Mouse (Mus musculus) ovary, adult 18-20 months (tissue): ENCODE results near the gene Zbtb45.

ENCODE experiments used
- DNase-seq: peaks from one replicate; pipeline ENCODE4 v3.0.0; 2022; ENCODE audit warnings: low spot score, mixed read lengths

Gene Zbtb45

DNA sequence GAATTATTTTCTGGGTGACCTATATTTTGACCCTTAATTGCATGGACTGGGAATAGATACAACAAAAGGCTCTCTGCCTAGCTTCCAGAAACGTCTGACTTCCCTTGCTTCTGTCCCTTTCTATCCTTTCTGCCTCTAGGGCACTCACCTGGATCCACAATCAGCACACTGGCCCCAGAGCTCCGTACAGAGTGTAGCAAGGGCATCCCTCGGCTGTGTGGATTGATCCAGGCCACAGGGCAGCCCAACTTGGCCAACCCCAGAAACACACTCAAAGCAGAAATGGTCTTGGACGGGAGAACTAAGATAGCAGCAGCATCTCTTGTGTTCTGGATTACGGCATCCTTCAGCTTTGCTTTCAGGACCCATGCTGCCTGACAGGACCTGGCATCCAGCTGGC is 12.6 kb downstream of the Zbtb45 start:
- DNase-seq = no peak

DNA sequence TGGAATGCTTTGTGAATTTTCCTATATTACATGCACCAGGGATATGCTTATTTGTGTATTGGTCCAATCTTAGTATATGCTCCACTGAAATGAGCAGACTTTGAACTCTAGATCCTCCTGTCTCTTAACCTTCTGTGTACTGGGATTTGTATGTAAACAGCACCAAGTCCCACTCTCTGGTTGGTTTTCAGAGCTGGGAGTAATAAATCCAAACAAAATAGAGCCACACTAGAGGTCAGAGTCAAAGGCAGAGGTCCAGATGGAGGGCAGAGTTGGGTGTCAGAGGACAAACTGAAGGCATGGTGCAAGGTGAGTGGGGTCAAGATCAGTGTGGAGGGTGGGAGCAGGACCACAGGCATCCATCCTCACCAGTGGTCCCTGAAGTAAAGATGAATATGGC is 14.0 kb downstream of the Zbtb45 start:
- DNase-seq = no peak

DNA sequence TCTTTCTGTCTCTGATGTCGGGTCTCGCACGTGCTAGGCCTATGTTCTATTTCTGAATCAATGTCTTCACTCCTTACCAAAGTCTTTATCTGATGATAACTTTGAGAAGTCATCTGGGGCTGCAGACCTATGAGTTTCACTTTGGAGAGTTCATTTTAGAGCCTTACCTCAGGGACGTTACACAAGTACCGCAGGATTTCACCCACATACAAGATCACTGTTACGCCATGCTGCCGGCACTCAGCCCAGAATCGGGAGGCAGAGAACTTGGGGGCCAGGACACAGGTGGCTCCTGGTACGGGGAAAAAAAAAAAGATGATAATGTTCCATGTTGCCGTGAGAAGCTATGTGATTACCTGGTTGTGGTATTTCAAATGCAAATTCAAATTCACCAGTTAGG is 16.7 kb downstream of the Zbtb45 start:
- no peak for DNase-seq

DNA sequence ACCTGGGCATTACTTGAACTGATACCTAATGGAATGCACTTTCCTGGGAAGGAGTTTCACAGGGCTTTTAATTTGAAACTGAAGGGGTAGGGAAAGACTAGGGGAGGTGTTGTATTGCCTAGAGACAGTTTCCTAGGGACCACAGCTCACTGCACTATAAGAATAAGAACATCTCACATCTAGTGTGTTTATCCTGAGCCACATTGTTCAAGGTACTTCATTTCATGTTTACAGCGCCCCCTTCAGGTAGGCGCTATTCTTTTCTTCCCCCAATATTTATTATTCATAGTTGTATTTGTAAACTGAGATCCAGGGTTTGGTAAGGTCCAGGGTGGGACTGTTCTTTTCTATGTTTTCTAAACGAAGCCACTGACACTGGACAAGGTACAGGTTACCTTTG is 17.6 kb downstream of the Zbtb45 start:
- no peak for DNase-seq

DNA sequence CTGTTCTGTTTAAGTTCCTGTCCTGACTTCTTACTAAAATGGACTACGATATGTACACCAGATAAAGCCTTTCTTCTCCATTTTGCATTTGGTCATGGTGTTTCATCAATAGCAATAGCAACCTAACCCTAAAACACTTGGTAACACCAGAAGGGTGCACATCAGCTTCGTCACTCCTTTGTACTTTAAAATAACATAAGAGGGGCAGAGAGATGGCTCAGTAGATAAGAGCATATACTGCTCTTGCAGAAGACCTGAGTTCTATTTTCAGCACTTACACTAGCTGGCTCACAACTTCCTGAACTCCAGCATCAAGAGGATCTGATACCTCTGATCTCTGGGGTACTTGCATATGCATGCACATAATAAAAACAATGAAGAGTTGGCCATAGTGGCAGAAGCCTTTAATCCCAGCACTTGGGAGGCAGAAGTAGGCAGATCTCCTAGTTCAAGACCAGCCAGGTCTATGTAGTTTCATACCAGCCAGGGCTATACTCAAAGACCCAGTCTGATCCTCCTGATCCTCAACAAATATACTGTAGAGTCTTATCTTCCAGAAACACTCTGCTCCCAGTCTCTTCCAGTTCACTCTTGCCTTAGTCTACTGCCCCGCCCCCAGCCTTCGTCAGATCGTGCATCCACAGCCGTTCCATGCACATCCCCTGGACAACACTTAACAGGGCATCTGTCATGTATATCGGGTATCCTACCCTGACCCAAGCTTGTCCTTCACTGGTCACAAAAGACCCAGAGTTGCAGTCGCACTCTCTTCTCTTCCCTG is 22.2 kb downstream of the Zbtb45 start:
- no peak for DNase-seq

DNA sequence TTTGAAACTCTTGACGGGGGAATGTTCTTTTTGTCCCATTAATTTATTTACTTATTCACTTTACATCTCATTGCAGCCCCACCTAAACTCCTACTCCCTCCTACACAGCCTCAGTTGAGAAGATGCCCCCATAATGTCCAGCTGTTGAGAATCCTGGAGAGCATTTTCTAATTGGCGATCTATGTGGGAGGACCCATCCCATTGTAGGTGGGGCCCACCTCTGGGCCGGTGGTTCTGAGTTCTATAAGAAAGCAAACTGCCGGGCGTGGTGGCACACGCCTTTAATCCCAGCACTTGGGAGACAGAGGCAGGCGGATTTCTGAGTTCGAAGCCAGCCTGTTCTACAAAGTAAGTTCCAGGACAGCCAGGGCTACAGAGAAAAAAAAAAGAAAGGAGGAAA is 22.9 kb downstream of the Zbtb45 start:
- DNase-seq = no peak

DNA sequence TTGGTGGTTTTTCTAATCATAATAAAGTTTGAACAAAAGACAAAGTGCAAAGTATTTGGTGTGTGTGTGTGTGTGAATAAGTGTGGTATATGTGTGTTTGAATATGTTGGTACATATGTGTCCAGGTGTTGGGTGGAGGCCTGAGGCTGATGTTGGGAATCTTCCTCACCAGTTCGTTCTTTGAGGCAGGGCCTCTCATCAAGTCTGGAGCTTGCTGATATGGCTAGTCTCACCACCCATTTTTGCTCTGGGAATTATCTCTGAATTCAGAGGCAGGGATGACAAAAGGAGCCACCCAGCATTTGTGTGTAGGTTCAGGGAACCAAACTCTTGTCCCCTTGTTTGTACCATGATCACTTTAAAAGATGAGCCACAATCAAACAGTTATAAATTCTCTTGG is 24.1 kb downstream of the Zbtb45 start:
- no peak for DNase-seq

DNA sequence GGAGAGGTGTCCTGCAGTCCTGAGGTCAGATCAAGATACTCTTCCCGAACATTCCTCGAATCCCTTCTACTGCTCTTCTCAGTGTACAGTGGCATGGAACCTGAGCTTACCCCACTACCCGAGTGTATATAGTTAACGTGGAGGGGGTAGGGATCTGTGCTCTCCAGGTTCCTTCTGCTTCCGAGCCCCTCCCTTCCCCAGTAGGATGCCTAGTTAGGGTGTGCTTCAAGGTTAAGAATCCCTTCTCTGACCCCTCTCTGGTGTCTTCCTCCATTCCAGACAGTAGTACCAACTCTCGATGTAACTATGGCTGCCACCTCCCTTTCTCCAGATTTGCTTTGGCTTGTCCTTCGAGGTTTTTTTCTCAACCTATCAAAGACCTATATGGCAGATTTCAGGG is 29.5 kb downstream of the Zbtb45 start:
- DNase-seq = no peak

DNA sequence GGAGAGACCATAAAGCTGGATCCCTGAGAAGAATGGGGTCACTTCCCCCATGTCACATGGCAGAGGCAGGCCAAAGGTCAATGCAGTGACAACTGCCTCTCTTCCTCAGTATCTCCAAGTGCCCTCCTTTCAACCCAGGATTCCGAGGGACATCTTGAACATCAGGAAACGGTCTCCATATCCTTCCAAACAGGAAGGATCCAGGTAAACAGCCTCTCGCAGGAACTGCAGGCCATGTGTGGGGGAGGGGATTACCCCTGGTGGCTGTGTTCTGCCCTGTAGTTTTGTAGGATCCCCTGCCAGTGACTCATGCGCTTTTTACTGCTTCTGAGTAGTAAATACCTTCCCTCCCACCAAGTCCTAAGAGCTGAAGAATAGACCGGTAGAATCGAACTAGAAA is 30.1 kb downstream of the Zbtb45 start:
- no peak for DNase-seq

DNA sequence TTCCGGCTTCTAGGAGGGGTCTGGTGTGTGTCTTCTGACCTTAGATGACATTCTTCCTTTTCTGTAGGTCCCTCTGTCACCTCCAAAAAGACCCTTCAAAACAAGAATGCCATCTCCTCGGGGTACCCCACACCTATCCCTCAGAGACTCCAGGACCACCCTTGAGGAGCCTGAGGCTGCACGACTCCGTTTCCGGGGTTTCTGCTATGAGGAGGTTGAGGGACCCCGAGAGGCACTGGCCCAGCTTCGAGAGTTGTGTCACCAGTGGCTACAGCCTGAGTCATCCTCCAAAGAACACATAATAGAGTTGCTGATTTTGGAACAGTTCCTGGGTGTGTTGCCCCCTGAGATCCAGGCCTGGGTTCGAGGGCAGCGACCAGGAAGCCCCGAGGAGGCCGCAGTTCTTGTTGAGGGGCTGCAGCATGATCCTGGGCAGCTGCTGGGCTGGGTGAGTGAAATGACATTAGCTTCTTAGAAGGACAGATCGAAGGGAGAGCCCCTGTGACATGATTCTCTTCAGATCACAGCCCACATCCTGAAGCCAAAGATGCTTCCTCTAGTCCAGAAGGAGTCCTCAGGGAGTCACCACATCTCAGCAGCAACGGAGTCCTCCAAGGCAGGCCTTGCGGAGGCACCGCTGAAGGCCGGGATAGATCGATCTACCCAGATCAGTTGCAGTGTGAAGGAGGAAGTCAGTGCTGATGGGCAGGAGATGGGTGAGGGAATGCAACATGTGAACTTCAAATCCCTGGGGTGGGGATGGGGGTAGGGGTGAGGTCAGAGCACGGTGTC is 30.7 kb downstream of the Zbtb45 start:
- no peak for DNase-seq

DNA sequence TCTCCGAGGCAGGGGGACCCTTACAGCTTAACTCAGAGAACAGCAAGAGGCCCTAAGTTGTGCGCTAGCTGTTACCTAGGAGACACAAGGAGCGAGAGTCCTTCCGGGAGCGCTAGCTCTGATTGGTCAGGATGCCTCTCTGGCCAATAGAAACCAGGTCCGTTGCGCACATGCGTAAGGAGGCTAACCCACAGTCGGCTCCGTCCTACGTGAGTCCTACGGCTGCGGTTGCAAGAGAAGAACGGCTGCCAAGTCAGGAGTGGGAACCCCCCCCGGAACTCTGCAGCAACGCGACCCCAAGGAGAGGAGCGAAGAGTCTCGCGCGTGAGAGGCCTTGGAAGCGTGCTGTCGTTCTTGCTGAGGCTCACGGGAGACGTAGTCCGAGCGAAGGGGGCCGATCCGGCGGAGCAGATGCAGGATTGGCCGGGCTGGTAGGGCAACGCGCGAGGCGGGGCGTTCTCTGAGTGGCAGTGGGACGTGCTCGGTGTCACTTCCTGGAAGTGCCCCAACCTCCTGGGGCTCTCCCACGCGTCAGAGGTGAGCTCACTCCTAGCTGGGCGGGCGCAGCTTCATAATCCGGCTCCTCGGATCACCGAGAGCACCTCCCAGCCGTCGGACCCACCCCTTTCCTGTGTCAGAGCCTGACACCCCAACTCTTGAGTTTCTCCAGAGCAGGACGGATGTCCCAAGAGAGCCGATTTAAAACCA is 32.0 kb downstream of the Zbtb45 start, which contains the start of gene Zfp446:
Zfp446 (plus strand) TSS at position 167 of the 708 bp plus-strand sequence.
- peak; percentile 98 for DNase-seq

DNA sequence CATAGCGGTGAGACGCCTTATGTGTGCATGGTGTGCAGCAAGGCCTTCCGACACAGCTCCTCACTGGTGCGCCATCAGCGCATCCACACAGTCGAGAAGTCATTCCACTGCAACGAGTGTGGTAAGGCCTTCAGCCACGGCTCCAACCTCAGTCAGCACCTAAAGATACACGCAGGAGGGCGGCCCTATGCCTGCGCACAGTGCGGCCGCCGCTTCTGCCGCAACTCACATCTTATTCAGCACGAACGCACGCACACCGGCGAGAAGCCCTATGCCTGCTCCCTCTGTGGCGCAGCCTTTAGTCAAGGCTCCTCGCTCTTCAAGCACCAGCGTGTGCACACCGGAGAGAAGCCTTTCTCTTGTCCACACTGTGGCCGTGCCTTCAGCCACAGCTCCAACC is 38.9 kb downstream of the Zbtb45 start:
- DNase-seq = no peak

DNA sequence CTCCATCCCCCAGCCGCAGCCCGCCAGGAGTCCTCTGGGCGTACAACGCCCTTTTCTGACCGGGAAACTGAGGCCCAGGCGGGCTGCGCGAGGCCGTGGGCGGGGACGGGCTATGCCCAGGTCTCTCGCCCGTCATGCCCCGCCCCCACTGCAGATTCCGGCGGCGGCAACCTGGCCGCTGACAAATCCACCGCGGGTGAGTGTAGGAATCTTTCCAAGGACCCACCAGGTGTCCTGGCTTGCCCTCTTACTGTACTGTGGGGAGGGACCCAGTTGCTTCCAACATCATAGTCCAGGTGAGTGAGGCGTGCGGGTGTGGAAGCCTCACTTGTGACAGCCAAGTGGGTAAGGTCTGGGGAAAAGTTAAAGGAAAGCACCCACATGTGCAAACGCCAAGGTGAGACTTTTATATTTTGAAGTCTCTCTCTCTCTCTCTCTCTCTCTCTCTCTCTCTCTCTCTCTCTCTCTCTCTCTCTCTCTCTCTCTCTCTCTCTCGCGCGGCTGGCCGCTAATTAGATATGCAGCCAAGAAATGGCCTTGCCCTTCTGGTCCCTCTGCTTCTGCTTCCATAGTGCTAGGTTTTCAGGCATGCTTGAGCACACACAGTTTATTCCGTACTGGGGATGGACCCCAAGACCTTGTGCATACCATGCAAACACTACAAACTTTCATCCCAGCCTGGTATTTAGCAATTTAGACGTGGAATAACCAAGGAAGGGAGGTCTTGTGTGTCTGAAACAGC is 43.6 kb downstream of the Zbtb45 start:
- no peak for DNase-seq

DNA sequence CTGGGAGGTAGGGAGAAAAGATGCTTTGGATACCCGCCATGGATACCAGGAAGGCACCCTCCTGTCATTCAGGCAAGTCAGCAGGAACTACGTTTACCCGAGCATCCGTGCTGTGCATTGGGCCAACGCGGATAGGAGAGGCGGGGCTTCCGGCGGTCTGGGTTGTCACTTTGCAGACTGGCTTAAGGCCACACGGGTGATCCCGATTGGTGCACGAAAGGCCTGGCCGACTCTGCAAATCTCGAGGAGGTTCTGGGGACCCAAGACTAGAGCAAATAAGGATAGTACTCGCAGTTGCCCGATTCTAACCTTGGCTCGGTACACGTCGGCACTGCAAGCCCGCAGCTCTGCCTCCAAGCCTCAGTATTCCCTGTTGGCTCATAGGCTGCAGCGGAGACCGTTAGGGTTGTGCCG is 44.1 kb downstream of the Zbtb45 start, which contains the start of gene Zfp324:
Zfp324 (plus strand) TSS at position 161 of the 414 bp plus-strand sequence.
- DNase-seq = peak; percentile 86

DNA sequence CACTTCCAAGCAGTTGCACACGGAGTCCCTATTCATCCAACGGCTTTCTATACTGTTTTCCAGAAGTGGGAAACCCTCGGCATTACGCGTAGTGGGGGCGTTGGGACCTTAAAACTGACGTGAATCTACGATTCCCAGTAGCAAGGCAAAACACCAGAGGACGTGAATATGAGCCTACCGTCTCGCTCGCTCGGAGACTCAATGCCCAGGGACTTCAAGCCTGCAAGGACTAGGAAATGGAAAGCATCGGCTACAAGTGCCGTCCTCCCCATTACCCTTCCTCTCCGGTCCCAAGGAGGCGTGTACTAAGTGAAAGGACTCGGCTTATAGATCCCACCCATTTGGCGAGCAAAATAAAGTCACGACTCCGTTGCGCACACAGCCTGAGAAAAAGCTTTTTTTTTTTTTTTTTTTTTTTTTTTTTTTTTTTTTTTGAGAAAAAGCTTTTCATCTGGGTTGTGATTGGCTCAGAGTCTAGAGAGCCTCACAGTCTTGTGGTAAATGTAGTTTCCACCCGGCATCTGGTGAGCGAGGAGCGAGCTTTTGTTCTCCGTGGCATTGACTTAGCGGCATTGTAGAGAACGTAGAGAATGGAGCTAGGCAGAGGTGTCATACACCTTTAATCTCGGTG is 48.2 kb downstream of the Zbtb45 start:
- DNase-seq = no peak

DNA sequence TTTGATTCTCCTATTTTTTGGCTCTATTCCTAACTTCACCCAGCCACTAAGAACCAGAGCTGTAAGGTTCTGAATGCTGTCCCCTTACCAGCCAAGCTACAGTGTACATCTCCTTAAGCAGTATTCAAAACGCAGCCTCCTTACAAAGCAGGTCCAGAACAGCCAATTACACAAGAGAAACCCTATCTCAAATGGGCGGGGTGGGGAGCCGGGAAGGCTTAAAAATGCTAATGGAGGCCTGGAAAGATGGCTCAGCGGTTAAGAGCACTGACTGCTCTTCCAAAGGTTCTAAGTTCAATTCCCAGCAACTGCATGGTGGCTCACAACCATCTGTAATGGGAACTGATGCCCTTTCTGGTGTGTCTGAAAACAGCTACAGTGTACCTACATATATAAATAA is 50.1 kb downstream of the Zbtb45 start:
- no peak for DNase-seq

DNA sequence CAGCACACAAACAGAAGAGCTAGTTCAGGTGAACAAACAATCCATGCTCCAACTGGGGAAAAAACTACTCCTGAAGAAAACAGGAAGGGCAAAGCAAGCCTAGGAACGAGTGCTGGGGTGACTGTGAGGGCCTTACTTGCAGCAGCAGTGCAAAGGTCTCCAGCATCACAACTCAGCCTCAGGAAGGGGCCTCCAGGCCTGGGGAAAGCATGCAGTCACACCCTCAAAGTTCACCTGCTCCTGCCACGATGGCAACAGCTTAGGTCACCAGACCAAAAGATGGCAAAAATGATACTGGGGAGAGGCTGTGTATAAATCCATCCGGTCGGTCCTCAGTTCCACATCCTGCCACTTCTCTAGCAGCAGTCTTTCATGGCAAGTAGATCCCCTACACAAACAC is 50.9 kb downstream of the Zbtb45 start:
- no peak for DNase-seq

DNA sequence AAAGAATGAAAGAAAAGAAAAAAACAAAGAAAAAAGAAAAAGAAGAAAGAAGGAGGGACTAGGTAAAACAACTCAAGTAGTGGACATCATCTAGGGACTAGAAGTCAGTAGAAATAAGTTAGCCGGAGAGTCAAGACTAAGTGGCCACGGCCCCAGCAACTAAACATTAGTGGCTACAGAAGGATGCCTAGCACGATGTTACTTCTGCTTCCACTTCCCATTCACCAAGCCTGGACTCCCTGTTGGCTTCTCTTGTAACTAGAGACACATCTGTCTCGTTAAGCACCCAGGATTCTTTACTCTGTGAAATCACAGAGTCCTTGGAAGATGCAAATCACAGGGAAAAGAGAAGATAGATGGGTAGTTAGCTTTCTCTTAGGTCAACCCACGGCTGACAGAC is 52.3 kb downstream of the Zbtb45 start:
- no peak for DNase-seq

DNA sequence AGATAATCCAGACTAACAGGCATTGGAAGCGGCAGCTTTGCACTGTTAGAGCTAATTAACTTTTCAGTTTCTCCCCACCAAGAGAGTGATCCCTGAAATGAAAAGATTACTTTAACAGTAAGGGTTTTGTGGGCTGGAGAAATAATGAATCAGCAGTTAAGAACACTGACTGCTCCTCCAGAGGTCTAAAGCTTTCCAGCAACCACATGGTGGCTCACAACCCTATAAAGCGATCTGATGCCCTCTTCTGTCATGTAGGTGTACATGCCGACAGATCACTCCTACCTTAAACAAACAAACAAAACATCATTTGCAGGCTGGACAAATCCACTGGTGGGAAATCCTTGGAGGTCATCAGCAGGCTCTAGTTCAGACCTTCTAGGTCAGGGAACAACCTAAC is 54.9 kb downstream of the Zbtb45 start:
- no peak for DNase-seq
